In genomic region chr11:116428872-116429859, GRCm38 (mm10) we compare ENCODE assay signal across 12 mouse cellular contexts. TPM values are rescaled to one million over a fixed set of nuclear protein-coding genes. Genes with fewer than 3 reads are reported as not detected.
DNase-seq lines count a peak whose midpoint lies in the region; ATAC-seq and TF ChIP-seq lines count a peak whose summit lies in the region.
"Had no signal": no experiment of that assay in that cellular context is flagged by ENCODE, and none has a peak within 500 bp of the region (broad histone marks: within the 10 kb centered on the region; RNA-seq: fewer than 3 reads in every experiment).

No protein-coding gene starts in this region.

- H3K4me2 ChIP-seq in lung, embryonic 14.5 days = no peak overlapping the region
- H3K4me2 ChIP-seq in kidney, embryonic 16.5 days (replicated peaks; ENCODE audit: low read depth, low read length) = no peak overlapping the region
- H3K4me2 ChIP-seq: limb, embryonic 12.5 days; midbrain, embryonic 13.5 days had no signal

- WGBS in lung, embryonic 14.5 days = 31% methylated on average over 12 of the region's 13 CpGs
- 41% methylated on average over 13 of the region's 13 CpGs for WGBS in kidney, embryonic 16.5 days

- no peak overlapping the region; the same call in 1 of the 2 replicates for H3K9ac ChIP-seq in lung, embryonic 14.5 days
- H3K9ac ChIP-seq in kidney, embryonic 16.5 days (replicated peaks; ENCODE audit: low read length) = peak overlapping the region; percentile 28
- H3K9ac ChIP-seq: limb, embryonic 12.5 days; midbrain, embryonic 13.5 days had no signal

- no peaks in the 10 kb centered on the region for H3K9me3 ChIP-seq in lung, embryonic 14.5 days (ENCODE audit: low read depth, low read length)
- no peaks in the 10 kb centered on the region for H3K9me3 ChIP-seq in kidney, embryonic 16.5 days (ENCODE audit: low read length)
- H3K9me3 ChIP-seq: limb, embryonic 12.5 days; midbrain, embryonic 13.5 days had no signal

- H3K4me1 ChIP-seq in lung, embryonic 14.5 days (ENCODE audit: insufficient read depth) = no peaks in the 10 kb centered on the region
- H3K4me1 ChIP-seq in kidney, embryonic 16.5 days (ENCODE audit: insufficient read depth, low read length) = peaks cover 28% of the 10 kb centered on the region

- peak overlapping the region; percentile 26 for H3K27ac ChIP-seq in lung, embryonic 14.5 days (ENCODE audit: low read depth)
- peak overlapping the region; percentile 54 for H3K27ac ChIP-seq in kidney, embryonic 16.5 days (ENCODE audit: low read length)
- H3K27ac ChIP-seq: limb, embryonic 12.5 days; midbrain, embryonic 13.5 days had no signal

- DNase-seq in lung, embryonic 14.5 days = no peak
- DNase-seq in lung, postnatal 25 days (ENCODE audit: low spot score) = no peak
- peak; percentile 72 for DNase-seq in R1 (ENCODE audit: low read depth, low spot score)
- peak; percentile 60 for DNase-seq in splenic B cell, adult 2 months (ENCODE audit: low read depth, low spot score)
- DNase-seq in cerebellum, postnatal 4 days (ENCODE audit: low spot score in 2 of 2) = no peak
- DNase-seq: heart, adult 18-20 months had no signal

- TF ChIP-seq CTCF in lung, embryonic 14.5 days (IDR thresholded peaks at IDR 0.05; ENCODE audit: low read depth) = no peak

- ATAC-seq in lung, embryonic 14.5 days (ENCODE audit: insufficient read depth) = no peak
- no peak for ATAC-seq in kidney, embryonic 16.5 days (ENCODE audit: low FRiP score, low TSS enrichment)
- ATAC-seq in megakaryocyte progenitor cell, adult 5-6 weeks (replicated peaks; ENCODE audit: poor library complexity) = no peak
- ATAC-seq: forebrain, embryonic 16.5 days; midbrain, embryonic 13.5 days had no signal

- H3K4me3 ChIP-seq in lung, embryonic 14.5 days (ENCODE audit: low read depth, low read length) = no peak overlapping the region
- H3K4me3 ChIP-seq in kidney, embryonic 16.5 days (ENCODE audit: low read length) = no peak overlapping the region
- H3K4me3 ChIP-seq: limb, embryonic 12.5 days; midbrain, embryonic 13.5 days had no signal

- no peaks in the 10 kb centered on the region for H3K36me3 ChIP-seq in lung, embryonic 14.5 days (ENCODE audit: insufficient read depth)
- H3K36me3 ChIP-seq in kidney, embryonic 16.5 days (ENCODE audit: insufficient read depth, low read length) = no peaks in the 10 kb centered on the region
- no peaks in the 10 kb centered on the region for H3K36me3 ChIP-seq in splenic B cell, adult 2 months (ENCODE audit: control insufficient read depth, insufficient read depth, low read length, poor library complexity, severe bottlenecking)
- H3K36me3 ChIP-seq: limb, embryonic 12.5 days; midbrain, embryonic 13.5 days had no signal

- H3K27me3 ChIP-seq in lung, embryonic 14.5 days (ENCODE audit: insufficient read depth, low read length) = no peaks in the 10 kb centered on the region
- H3K27me3 ChIP-seq in kidney, embryonic 16.5 days (ENCODE audit: insufficient read depth, low read length) = no peaks in the 10 kb centered on the region
- no peaks in the 10 kb centered on the region for H3K27me3 ChIP-seq in splenic B cell, adult 2 months (ENCODE audit: control insufficient read depth, insufficient read depth, low read length, poor library complexity, severe bottlenecking)
- H3K27me3 ChIP-seq: midbrain, embryonic 13.5 days had no signal

RNA-seq across cellular contexts. Expression of gene Ubald2, which starts 4.7 kb away (rescaled TPM):
- 64.9 and 66.7 TPM in 2 replicates for polyA plus RNA-seq in lung, embryonic 14.5 days (2014; fragmentation: Nextera tagmentation; extraction: Ambion mirVana)
- polyA plus RNA-seq in kidney, embryonic 16.5 days (2015; fragmentation: Nextera tagmentation; extraction: Ambion mirVana) = 51.2 and 51.4 TPM in 2 replicates
- 74.1 and 75.9 TPM in 2 replicates for total RNA-seq in megakaryocyte progenitor cell, adult 5-6 weeks (2015)
- total RNA-seq in megakaryocyte progenitor cell, adult 5-6 weeks (2017) = 71.7 and 76.0 TPM in 2 replicates

RNA-seq across cellular contexts. Expression of gene Rnf157, which starts 16.3 kb away (rescaled TPM):
- polyA plus RNA-seq in lung, embryonic 14.5 days (2014; fragmentation: Nextera tagmentation; extraction: Ambion mirVana) = 13.9 and 16.8 TPM in 2 replicates
- polyA plus RNA-seq in kidney, embryonic 16.5 days (2015; fragmentation: Nextera tagmentation; extraction: Ambion mirVana) = 6.1 and 6.8 TPM in 2 replicates
- total RNA-seq in megakaryocyte progenitor cell, adult 5-6 weeks (2015) = 7.1 and 7.6 TPM in 2 replicates
- 5.5 and 7.6 TPM in 2 replicates for total RNA-seq in megakaryocyte progenitor cell, adult 5-6 weeks (2017)

RNA-seq across cellular contexts. Expression of gene Qrich2, which starts 36.9 kb away (rescaled TPM):
- 0.45 TPM in 1 of 2 replicates, not detected in the other for polyA plus RNA-seq in lung, embryonic 14.5 days (2014; fragmentation: Nextera tagmentation; extraction: Ambion mirVana)
- 0.15 and 0.32 TPM in 2 replicates for polyA plus RNA-seq in kidney, embryonic 16.5 days (2015; fragmentation: Nextera tagmentation; extraction: Ambion mirVana)
- total RNA-seq in megakaryocyte progenitor cell, adult 5-6 weeks (2015) = not detected in 2 replicates
- 0.07 TPM in 1 of 2 replicates, not detected in the other for total RNA-seq in megakaryocyte progenitor cell, adult 5-6 weeks (2017)
- total RNA-seq: neutrophil, adult 5-6 weeks had no signal
- polyA plus RNA-seq: midbrain, embryonic 13.5 days had no signal

Comparison
In these comparisons a context has a peak if more than half of its experiments do, and no peak if none do; other contexts are left out.
1. DNase-seq: peak in R1 (single experiment) and splenic B cell, adult 2 months (single experiment); none in lung, embryonic 14.5 days (single experiment), lung, postnatal 25 days (single experiment) and cerebellum, postnatal 4 days (0 of 2).